Mouse (Mus musculus) hindbrain, embryonic 16.5 days (tissue): ENCODE results near the gene Lsm2. TPM values are rescaled to one million over a fixed set of nuclear protein-coding genes. Genes with fewer than 3 reads are reported as not detected.
A peak's percentile ranks its signal among the peaks of the same experiment; 100 is the strongest.

Experiments used
- ATAC-seq: fragments of 200-750 bp; cut with Nextera tagmentation; 2 replicates; pipeline ENCODE4 v1.8.0; 2017; ENCODE audit warnings: moderate TSS enrichment, moderate library complexity
- H3K27ac ChIP-seq: fragments of 300-500 bp; sonication (generic); 2 replicates; pipeline ENCODE4 v1.5.1; 2014; ENCODE audit warnings: low read depth, mild to moderate bottlenecking, control low read depth, low read length, moderate library complexity
- H3K27me3 ChIP-seq: fragments of 300-500 bp; sonication (generic); replicated peaks from 2 replicates; pipeline ENCODE4 v1.6.1; 2014; ENCODE audit warnings: low read length; ENCODE audit not compliant: control insufficient read depth, insufficient read depth
- H3K36me3 ChIP-seq: fragments of 300-500 bp; sonication (generic); 2 replicates; pipeline ENCODE4 v1.6.1; 2014; ENCODE audit warnings: mild to moderate bottlenecking, low read length, moderate library complexity, mixed read lengths; ENCODE audit not compliant: control insufficient read depth, insufficient read depth
- H3K4me1 ChIP-seq: fragments of 300-500 bp; sonication (generic); 2 replicates; pipeline ENCODE4 v1.6.1; 2014; ENCODE audit warnings: low read depth, low read length; ENCODE audit not compliant: control insufficient read depth, insufficient read depth
- H3K4me2 ChIP-seq: fragments of 300-500 bp; sonication (generic); 2 replicates; pipeline ENCODE4 v1.6.1; 2014; ENCODE audit warnings: mild to moderate bottlenecking, low read length, control low read depth, moderate library complexity
- H3K4me3 ChIP-seq: fragments of 300-500 bp; sonication (generic); 2 replicates; pipeline ENCODE4 v1.5.1; 2014; ENCODE audit warnings: mild to moderate bottlenecking, low read length, control low read depth, moderate library complexity
- H3K9ac ChIP-seq: fragments of 300-500 bp; sonication (generic); 2 replicates; pipeline ENCODE4 v1.6.1; 2014; ENCODE audit warnings: low read depth, mild to moderate bottlenecking, control low read depth, low read length, moderate library complexity
- H3K9me3 ChIP-seq: fragments of 300-500 bp; sonication (generic); 2 replicates; pipeline ENCODE4 v1.6.1; 2014; ENCODE audit warnings: mild to moderate bottlenecking, low read length, moderate library complexity; ENCODE audit not compliant: control insufficient read depth
- WGBS: fragments of 180-500 bp; shearing (Covaris S2); extraction: QIAGEN DNeasy Blood & Tissue Kit; methylation state at CpG from one replicate; pipeline ENCODE4 v1.1.7; 2014; 5-methylcytosine and 5-hydroxymethylcytosine counted together
- polyA plus RNA-seq: library from polyadenylated mRNA; unstranded; fragments of >200 nt; fragmentation: Nextera tagmentation; extraction: Ambion mirVana; gene quantifications from 2 replicates; pipeline ENCODE4 v1.2.1, GENCODE M21; 2015

Lsm2 gene
- polyA plus RNA-seq, result 106 and 113 TPM in 2 replicates

GRCm38 (mm10) chr17:34981690-34982180 is at the start of gene Lsm2:
Lsm2 (plus strand) TSS chr17:34981862.
- peak; percentile 97 for ATAC-seq
- Histone ChIP-seq H3K27ac (peak within 1 kb of the TSS; percentile 97), H3K4me3 (peak within 1 kb of the TSS; percentile 76), H3K27me3 (no peaks in the 10 kb centered on the region), H3K9ac (peak within 1 kb of the TSS; percentile 93), H3K36me3 (peaks cover 5% of the 10 kb centered on the region; the same call in 1 of the 2 replicates), H3K4me1 (peaks cover 17% of the 10 kb centered on the region), H3K9me3 (no peaks in the 10 kb centered on the region), H3K4me2 (peak within 1 kb of the TSS; percentile 70)
- WGBS, result under 1% methylated on average over 56 of the region's 58 CpGs

- WGBS, result 85% methylated on average over 8 of the region's 8 CpGs
- Histone ChIP-seq H3K9ac (peak overlapping the region; percentile 87), H3K4me3 (peak overlapping the region; percentile 78), H3K27ac (no peak overlapping the region), H3K27me3 (no peaks in the 10 kb centered on the region), H3K36me3 (no peaks in the 10 kb centered on the region; the same call in 1 of the 2 replicates), H3K4me1 (peaks cover 7% of the 10 kb centered on the region), H3K9me3 (no peaks in the 10 kb centered on the region), H3K4me2 (peak overlapping the region; percentile 92)
- ATAC-seq, result no peak
These were observed 49.4 kb upstream of the Lsm2 start for GRCm38 (mm10) chr17:34932287-34932686.

GRCm38 (mm10) chr17:34934031-34934430 is 47.6 kb upstream of the Lsm2 start:
- Histone ChIP-seq H3K27me3 (no peaks in the 10 kb centered on the region), H3K9ac (no peak overlapping the region), H3K27ac (no peak overlapping the region), H3K4me1 (peaks cover 7% of the 10 kb centered on the region), H3K4me3 (no peak overlapping the region), H3K9me3 (no peaks in the 10 kb centered on the region), H3K4me2 (no peak overlapping the region), H3K36me3 (no peaks in the 10 kb centered on the region; the same call in 1 of the 2 replicates)
- 75% methylated on average over 24 of the region's 24 CpGs for WGBS
- ATAC-seq, result no peak

GRCm38 (mm10) chr17:34934830-34935229 is 46.8 kb upstream of the Lsm2 start:
- Histone ChIP-seq H3K9me3 (no peaks in the 10 kb centered on the region), H3K4me3 (no peak overlapping the region), H3K27ac (no peak overlapping the region), H3K4me1 (peaks cover 7% of the 10 kb centered on the region), H3K4me2 (no peak overlapping the region), H3K27me3 (no peaks in the 10 kb centered on the region), H3K9ac (no peak overlapping the region), H3K36me3 (no peaks in the 10 kb centered on the region; the same call in 1 of the 2 replicates)
- ATAC-seq, result no peak
- WGBS, result 51% methylated on average over 8 of the region's 8 CpGs

- Histone ChIP-seq H3K4me2 (no peak overlapping the region), H3K4me1 (no peaks in the 10 kb centered on the region), H3K36me3 (no peaks in the 10 kb centered on the region; the same call in 1 of the 2 replicates), H3K27ac (no peak overlapping the region), H3K9ac (no peak overlapping the region), H3K4me3 (no peak overlapping the region), H3K9me3 (no peaks in the 10 kb centered on the region), H3K27me3 (no peaks in the 10 kb centered on the region)
- no peak for ATAC-seq
- 86% methylated on average over 6 of the region's 6 CpGs for WGBS
These were observed 43.6 kb upstream of the Lsm2 start for GRCm38 (mm10) chr17:34937960-34938505.

- peak overlapping the region; percentile 36 for H3K4me2 ChIP-seq
- no peaks in the 10 kb centered on the region for H3K36me3 ChIP-seq
- peak overlapping the region; percentile 18; the same call in 1 of the 2 replicates for H3K4me3 ChIP-seq
- H3K27ac ChIP-seq, result no peak overlapping the region
- 9% methylated on average over 15 of the region's 15 CpGs for WGBS
- no peaks in the 10 kb centered on the region for H3K27me3 ChIP-seq
- no peak for ATAC-seq
- peak overlapping the region; percentile 39 for H3K9ac ChIP-seq
- no peaks in the 10 kb centered on the region for H3K9me3 ChIP-seq
- no peaks in the 10 kb centered on the region for H3K4me1 ChIP-seq
These were observed 40.2 kb upstream of the Lsm2 start for GRCm38 (mm10) chr17:34941344-34942041.

- ATAC-seq, result no peak
- no peak overlapping the region for H3K9ac ChIP-seq
- 87% methylated on average over 4 of the region's 4 CpGs for WGBS
- H3K4me3 ChIP-seq, result no peak overlapping the region
- no peaks in the 10 kb centered on the region for H3K27me3 ChIP-seq
- H3K4me2 ChIP-seq, result no peak overlapping the region
- H3K36me3 ChIP-seq, result no peaks in the 10 kb centered on the region
- no peaks in the 10 kb centered on the region for H3K9me3 ChIP-seq
- no peaks in the 10 kb centered on the region for H3K4me1 ChIP-seq
- no peak overlapping the region for H3K27ac ChIP-seq
These were observed 38.4 kb upstream of the Lsm2 start for GRCm38 (mm10) chr17:34943128-34943815.

- Histone ChIP-seq H3K27ac (no peak overlapping the region), H3K4me2 (no peak overlapping the region), H3K4me1 (no peaks in the 10 kb centered on the region), H3K27me3 (no peaks in the 10 kb centered on the region), H3K9me3 (no peaks in the 10 kb centered on the region), H3K36me3 (no peaks in the 10 kb centered on the region), H3K4me3 (no peak overlapping the region), H3K9ac (no peak overlapping the region)
- no peak for ATAC-seq
These were observed 37.3 kb upstream of the Lsm2 start for GRCm38 (mm10) chr17:34944362-34944761.
